Mouse (Mus musculus) right cerebral cortex, postnatal 25 days (tissue): ENCODE measurements around the gene Krt18.
"Not testable (repeated sequence)": the region's sequence is repeated elsewhere in the genome, so short reads cannot be mapped to it uniquely, and the experiment has no call there.

Experiments
- DNase-seq: peaks from one replicate; pipeline ENCODE4 v3.0.0; 2022

Gene Krt18

DNA sequence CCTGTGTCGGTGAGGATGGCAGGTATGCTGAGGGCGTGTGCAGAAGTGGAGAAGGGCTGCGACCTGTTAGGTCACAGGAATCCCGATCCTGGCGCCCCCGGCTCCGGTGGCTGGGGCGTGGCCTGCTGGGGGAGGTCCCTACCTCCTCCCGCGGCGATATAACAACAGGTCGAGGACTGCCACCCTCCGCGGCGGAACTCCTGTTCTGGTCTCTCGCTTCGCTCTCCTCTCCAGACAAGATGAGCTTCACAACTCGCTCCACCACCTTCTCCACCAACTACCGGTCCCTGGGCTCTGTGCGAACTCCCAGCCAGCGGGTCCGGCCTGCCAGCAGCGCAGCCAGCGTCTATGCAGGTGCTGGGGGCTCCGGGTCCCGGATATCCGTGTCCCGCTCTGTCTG is at the start of gene Krt18:
TSS of gene Krt18 (plus strand) at position 141 of the 400 bp plus-strand sequence.
- no peak for DNase-seq

DNA sequence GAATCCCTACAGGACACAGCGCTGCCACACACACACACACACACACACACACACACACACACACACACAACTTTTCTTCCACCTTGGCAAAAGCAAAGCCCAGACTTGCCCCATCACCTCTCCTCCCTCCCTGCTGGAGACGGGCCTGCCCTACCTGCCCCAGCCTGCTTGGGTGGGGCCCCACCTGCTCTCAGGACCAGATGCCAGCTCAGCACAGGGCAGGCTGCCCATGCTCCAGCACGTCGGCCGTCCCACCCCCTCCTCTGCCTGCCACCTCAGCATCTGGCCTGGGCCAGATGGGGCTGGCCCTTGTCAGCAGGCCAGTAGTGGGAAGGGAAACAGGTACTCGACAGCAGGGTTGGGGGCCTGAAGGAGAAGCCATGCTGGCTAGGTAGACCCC is 47.1 kb upstream of the Krt18 start:
- DNase-seq: no peak

DNA sequence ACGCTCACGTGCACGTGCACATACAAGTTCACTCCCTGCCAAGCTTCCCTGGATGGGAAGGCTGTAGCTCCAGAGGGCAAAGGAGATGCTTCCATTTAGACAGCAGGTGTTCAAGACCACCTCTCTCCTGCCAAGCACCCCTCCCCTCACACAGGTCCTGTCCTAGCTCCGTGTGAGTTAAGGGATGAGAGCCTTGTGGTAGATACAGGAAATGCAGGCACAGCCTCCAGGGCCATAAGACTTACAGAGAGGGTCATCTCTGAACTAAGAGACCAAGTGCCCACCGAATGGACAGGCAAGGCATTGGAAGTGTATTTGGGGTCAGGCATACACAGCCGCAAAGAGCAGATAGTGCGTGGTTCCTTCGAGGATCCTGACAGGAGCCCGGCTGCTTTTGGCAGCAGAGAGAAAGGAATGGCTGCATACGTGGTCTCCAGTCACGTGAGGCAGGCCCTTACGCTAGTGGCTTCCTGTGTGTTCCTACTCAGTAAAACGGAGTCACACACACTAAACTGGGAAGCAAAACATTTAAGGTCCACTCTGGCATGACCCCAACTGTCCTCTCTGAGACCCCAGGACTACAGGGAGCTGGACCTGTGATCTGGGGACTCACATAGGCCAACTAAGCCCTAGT is 44.5 kb upstream of the Krt18 start:
- DNase-seq: no peak

DNA sequence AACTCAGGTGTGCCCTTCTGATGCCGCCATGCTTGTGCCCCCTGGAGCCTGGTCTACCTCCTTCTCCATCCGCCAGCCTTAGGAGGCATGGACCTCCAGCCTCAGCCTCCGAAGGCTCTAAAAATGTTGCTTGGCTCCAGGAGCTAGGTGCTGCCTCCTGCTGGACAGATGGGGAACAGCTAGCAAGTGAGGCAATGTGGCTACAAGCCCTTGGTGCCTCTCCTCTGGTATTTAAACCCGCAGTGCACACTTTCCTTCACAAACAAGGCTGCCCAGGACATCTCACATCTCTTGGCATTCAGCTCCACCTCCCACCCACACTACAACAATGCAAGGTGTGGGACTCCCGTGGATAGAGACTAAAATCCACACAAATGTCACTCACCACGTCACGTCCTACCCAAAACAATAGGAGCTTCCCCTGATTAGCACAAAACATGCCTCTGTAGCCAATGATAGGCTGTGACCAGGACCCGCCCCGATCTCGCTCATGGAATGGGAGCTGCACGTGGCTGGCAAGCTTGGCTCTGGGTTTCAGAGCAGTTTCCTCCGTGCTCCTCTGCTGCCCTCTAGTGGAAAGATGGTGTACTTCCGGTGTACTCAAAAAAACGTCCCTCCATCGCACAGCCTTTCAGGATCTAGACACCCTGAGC is 43.9 kb upstream of the Krt18 start:
- DNase-seq: peak; percentile 88

DNA sequence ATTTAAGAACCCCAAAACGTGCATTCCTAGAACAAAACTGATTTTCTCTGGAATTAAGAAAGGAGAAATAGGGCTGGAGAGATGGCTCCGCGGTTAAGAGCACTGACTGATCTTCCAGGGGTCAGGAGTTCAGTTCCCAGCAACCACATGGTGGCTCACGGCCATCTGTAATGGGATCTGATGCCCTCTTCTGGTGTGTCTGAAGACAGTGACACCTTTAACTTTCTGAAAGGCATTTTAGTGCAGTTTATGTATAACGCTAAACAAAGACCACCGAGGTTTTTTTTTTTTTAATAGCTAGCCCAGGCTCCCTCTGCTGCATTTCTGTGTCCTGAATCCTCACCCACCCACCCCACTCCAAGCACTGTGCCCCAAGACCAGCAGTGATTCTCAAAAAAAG is 43.2 kb upstream of the Krt18 start:
- no peak for DNase-seq

DNA sequence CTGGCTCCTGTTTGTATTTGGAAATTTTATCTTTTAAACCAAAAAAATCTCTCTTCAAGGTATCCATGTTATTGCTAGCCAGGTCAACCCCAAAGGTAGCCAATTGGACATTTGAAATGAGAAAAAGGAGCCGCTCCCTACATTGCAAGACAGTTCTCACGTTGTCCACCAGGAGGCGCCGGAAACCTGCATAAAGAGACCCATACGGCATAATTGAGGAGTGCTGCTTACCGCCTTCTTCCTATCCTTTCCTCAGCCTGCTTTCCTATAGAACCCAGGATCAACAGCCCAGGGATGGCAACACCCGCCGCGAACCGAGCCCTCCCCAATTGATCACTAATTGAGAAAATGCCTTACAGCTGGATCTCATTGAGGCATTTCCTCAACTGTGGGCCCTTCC is 39.9 kb upstream of the Krt18 start:
- DNase-seq: peak; percentile 76

DNA sequence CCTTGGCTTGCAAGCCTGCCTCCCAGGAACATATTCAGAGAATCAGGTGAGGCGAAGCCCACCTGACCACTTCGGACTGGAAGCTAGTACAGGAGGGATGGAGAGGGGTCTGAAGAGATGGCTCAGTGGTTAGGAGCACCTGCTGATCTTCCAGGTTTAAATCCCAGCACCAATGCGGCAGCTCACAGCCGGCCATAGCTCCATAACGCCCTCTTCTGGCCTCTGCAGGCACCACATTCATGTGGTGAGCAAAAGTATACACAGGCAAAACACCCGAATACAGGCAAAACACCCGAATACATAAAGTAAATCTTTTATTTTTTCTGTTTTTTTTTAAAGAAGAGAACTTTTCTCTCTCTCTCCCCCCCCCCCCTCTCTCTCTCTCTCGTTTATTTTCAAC is 39.3 kb upstream of the Krt18 start:
- DNase-seq: no peak

DNA sequence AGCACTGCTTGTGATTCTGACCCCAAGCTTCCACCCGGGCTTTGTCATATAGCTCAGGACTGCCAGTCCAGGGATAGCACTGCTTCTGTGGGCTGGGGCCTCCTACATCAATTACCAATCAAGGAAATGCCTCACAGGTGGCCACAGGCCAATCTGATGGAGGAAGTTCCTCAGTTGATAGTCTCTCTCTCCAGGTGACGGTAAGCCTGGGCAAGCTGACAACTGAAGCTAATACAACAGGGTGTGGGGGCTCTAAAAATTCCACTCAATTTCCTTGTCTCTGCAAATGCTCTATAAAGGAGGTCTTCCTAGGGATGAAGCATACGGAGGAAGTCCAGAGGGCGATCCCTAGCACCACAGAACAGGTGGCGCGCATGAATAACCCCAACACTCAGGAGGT is 37.0 kb upstream of the Krt18 start:
- no peak for DNase-seq

DNA sequence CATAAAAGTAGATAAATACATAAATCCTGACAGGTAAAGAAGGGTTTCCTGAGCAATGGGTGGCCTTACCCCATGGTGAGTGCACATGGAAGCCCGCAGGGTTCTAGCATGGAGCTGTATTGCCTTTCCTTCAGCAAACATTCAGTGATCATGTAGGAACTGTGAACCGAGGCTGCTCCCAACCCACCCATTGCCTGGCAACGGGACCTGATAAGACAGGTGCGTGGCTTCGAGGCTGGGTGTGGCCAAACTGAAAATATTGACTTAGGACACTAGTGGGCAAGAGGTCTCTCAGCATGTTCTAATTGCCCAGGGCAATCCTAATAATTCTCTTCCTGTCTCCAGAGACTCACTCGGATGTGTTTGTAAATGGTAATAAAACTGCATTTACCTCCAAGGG is 33.6 kb upstream of the Krt18 start:
- DNase-seq: no peak

DNA sequence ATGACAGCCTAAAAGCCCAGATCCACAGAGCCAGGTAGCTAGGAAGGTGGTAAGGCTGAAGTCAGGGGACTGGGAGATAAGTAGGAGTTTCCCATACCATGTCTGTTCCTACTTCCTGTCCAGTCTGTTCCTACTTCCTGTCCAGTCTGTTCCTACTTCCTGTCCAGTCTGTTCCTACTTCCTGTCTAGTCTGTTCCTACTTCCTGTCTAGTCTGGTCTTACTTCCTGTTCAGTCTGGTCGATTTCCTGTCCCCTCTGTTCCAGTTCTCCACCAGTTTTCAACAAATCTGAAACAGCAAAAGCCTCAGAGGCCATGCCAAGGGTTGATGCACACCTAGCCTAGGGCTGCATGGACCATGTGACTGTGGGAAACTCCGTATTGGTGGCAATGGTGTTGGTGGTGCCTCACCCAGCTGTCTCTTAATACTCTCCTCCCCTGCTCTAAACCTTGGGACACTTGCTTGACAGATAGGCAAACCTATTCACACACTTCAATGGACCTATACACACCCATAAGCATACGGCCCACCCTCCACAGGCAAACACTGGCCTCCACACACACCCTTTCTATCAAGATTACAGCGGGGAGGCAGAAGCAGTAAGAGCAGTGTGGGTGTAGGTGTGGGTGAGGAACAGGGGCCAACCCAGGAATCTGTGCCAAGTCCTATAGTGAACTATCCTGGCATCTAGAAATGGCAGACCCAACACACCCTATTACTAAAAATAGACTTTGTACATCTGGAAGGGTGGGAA is 32.3 kb upstream of the Krt18 start:
- DNase-seq: no peak

DNA sequence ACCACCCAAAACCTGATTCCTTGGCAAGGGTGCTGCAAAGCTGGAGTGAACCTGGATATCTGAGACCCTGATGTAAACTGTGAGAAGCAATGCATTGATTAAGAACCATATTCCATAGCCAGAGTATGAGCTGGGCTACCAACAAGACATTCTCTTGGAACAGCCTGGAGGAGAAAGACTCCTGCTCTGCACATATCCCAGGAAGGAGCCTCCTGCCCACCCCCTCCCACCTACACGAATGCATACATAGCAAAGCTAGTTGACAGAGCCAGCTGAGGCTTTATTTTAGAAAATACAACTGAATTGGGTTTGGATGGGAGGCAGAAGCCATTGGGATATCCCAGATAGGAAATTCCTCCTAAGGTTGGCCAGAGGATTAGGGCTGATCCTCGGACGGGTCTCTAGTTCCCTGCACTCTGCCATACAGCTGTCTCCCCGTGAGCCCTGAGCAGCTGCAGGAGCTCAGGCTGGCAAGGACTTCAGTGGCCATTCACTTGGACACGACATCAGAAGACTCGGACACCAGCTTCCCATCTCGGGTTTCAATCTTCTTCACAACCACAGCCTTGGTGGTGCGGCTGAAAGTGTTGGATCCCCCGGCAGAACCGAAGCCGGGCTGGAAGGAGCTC is 31.4 kb upstream of the Krt18 start:
- not testable (repeated sequence) for DNase-seq

DNA sequence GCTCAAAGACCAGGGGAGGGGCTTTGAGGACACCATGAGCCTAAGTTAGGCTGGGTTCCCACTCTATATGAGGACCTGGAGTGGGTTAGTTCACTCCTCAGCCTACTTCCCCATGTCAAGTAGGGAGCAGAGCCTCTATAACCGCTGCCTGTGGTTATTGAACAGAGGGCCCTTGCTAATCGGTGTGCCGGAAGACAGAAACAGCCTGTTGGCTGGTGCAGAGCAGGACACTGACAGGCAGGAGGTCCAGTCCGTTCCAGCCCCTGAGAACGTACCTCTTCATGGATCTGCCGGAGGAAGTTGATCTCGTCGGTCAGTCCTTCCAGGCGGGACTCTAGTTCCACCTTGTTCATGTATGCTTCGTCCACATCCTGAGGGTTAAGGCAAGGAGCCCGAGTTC is 28.8 kb upstream of the Krt18 start:
- no peak for DNase-seq

DNA sequence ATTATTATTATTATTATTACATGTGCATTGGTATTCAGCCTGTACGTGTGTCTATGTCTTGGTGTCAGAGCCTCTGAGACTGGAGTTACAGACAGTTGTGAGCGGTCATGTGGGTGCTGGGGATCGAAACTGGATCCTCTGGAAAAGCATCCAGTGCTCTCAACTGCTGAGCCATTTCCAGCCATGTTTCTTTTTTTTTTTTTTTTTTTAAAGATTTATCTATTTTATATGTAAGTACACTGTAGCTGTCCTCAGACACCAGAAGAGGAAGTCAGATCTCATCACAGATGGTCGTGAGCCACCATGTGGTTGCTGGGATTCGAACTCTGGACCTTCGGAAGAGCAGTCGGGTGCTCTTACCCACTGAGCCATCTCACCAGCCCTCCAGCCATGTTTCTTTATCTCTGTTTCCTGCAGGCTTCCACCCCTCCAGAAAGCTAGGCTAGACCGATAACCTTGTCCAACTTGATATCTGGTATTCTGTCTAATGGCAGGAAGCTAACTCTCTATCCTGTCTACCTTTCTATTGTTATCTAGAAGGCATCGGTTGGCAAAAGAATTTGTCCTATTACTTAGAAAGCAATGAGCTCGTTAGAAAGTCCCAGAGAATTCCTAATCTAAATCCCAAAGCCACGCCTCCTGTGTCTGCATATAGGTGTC is 28.2 kb upstream of the Krt18 start:
- DNase-seq: no peak

DNA sequence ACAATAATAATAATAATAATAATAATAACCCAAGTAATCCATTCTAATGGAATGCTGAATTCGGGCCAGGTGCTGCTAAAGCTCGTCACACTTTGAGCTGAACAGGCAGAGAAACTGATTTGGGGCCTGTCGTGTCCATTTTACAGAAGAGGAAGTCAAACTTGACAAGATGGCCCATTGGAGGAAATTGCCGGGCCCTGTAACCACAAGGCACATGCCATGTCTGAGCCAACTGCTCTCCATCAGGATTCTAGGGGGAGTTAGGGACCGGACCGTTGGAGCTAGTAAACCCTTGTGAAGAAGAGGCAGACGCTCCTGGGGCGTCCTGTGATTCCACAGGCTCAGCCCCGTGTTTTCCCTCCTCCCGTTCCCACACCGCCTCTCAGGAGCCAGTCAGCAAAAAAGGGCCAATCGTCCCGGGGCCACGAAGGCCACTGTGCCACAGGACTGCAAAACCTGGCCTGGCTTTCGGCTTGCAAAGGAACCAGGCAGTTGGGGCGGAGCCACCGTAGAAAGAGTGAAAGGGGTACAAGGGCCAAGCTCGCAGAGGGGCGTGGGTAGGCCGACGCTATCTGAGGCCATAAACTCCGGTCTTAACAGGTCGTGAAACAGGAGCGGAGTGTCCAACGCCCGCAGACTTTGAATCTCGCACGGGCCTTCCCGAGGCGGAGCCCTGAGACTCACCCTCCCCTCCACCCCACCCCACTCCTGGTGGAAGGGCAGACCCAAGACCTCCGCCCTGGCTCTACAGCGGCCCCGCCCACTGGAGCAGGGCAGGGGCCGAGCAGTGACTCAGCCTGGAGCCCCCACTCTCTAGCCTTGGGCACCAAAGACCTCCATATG is 25.1 kb upstream of the Krt18 start:
- no peak for DNase-seq

DNA sequence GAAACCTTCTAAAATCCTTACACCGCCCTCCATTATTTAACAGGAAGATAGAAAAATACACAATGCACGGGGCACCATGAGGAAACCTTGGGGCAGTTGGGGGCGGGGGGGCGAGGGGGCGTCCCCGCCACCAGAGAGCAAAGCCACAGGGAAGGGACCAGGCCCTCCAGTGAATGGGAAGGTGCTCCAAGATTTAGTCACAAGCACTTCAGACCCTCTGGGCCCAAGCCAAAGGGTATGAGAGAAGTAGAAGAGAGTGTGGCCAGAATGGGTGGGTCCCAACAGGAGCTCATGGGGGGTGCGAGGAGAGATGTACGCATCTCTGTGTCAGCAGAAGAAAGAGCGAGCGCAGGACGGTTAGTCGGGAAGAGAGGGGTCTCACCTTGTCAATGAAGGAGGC is 24.5 kb upstream of the Krt18 start:
- no peak for DNase-seq

DNA sequence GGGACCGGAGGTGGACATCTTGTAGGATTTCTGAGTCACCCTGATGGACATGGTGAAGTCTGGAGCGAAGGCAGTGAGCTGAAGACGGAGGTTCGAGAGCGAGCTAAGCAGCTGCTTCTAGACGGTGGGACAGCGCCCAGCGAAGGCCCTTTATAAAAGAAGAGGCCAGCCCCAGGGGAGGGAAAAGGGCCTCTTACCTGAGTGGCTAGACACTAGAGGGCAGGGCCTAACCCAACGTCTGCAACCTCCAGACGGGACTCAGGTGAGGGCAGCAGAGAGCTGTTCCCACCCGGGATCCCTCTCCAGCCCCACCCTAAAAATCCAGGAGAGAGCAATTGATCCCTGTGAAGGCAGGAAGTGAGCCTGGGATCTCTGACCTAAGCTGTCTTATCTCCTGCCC is 23.8 kb upstream of the Krt18 start, which contains the start of gene Krt8:
TSS of gene Krt8 (minus strand) at position 294 of the 400 bp plus-strand sequence.
- DNase-seq: no peak

DNA sequence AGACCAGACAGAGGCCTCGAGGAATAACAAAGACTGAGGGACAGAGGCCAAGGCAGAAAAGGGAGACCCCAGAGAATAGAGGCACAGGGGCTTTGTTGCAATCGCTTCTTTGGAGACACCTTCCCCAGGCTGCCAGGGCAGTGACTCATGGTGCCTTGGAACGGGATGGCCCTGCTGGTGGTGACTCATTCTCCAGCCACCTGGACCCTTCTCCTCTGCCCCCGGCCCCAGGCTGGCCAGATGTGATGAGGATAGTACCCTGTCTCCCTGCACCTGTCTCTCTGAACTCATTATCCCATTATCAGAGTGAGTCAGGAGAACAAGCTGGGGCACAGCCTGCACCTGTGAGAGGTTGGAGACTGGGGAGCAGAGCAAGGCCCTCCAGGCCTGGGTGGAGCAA is 22.7 kb upstream of the Krt18 start:
- no peak for DNase-seq

DNA sequence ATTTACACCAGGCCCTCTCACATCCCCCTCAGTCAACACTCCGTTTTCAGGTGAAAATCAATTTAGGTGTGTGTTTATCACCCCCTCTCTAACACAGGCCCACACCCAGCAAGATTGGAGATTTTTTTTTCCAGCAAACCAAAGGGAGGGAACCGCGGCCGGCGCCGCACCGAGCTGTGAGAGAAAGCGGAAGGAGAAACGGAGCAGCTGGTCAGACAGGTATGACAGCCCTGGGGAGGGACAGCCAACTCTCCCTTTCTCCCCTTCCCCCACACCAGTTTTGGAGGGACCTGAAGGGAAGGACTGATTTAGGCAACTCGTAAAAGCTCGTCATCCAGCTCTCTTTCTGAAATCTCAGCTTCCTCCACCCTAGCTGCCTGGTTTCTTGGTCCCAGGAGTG is 21.7 kb upstream of the Krt18 start:
- DNase-seq: no peak

DNA sequence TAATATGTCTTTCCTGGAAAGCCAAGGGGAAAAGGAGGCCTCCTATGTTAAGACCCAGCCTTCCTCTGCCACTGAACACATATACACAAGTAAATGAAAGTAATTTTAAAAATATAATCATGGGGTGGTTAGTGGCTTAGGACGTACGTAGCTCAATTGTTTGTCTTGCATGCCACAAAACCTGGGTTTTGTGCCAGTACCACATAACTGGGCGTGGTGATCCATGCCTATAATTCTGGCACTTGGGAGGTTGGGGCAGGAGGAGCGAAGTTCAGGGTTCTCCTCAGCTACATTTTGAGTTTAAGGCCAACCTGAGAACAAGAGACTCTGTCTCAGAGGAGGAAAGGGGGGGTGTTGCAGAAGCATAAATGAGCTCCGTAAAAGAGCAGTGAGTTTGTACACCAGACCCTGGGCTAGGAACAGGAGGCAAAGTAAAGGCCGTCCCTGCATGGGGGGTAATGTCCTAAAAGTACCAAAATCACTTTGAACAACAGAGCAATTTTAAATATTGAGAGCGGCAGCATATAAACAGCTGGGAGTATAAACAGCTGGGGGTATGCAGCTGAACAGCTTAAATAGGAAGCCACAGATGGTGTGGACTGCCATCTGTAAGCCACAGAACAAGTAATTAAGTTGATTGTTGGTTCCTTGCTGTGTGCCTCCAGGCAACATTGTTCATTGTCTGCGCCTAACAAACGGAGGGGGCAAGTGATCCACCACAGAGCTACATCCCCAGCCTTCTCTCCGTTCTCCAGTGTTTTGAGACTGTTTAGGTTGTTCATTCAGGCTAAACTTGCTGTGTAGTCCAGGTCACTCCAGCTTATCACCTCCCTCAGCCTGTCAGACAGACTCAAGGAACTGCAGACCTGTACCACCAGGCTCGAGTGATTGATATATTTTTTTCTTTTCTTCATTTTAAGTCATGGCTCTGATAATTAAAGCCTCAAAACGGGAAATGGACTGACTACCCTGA is 20.6 kb upstream of the Krt18 start:
- no peak for DNase-seq

DNA sequence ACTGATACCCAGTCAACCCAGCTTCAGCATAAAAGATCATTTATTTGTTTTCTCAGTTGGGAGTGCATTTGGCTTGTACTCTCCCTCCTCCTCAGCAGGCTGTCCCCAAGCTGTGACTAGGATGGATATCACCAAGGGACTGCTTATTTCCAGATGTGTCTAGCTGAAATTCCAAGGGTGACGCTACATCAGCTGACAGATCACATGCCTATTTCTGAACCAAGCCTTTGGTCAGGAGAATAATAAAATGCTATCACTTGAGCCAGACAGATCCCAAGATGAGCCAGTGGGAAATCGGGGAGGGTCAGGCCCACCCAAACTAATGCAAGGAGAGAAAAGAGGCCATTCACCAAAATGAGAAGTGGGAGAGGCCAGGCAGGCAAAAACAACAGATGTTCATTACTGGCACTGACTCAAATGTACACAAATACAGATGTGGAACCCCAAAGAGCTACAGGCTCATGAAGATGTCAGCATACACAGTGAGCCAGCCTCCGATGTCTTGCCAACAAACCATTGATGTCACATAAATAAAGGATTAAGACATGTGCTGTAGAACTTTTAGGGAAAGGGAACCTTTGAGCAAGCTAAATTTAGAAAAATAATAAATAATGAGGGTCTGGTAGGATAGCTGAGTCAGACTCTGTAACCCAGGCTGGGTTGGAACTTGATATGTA is 17.3 kb upstream of the Krt18 start:
- no peak for DNase-seq
